8 mouse cellular contexts compared by ENCODE assay signal in genomic region chr6:51172331-51172791, GRCm38 (mm10).
DNase-seq lines count a peak whose midpoint lies in the region; ATAC-seq and TF ChIP-seq lines count a peak whose summit lies in the region.

No protein-coding gene starts in this region.

- H3K9me3 ChIP-seq in hindbrain, embryonic 12.5 days (replicated peaks) = no peaks in the 10 kb centered on the region
- no peaks in the 10 kb centered on the region for H3K9me3 ChIP-seq in liver, embryonic 15.5 days (replicated peaks)
- H3K9me3 ChIP-seq in stomach, embryonic 16.5 days (replicated peaks; ENCODE audit: control insufficient read depth, low read length) = no peaks in the 10 kb centered on the region

- H3K27ac ChIP-seq in hindbrain, embryonic 12.5 days = peak overlapping the region; percentile 86
- peak overlapping the region; percentile 10; the same call in 1 of the 2 replicates for H3K27ac ChIP-seq in liver, embryonic 15.5 days (replicated peaks)
- H3K27ac ChIP-seq in stomach, embryonic 16.5 days (ENCODE audit: low read length) = peak overlapping the region; percentile 89

- no peaks in the 10 kb centered on the region for H3K36me3 ChIP-seq in hindbrain, embryonic 12.5 days
- H3K36me3 ChIP-seq in liver, embryonic 15.5 days (replicated peaks) = no peaks in the 10 kb centered on the region
- H3K36me3 ChIP-seq in stomach, embryonic 16.5 days (ENCODE audit: control insufficient read depth, insufficient read depth, low read length) = no peaks in the 10 kb centered on the region

- H3K4me3 ChIP-seq in hindbrain, embryonic 12.5 days = peak overlapping the region; percentile 23
- H3K4me3 ChIP-seq in liver, embryonic 15.5 days (replicated peaks) = peak overlapping the region; percentile 35
- peak overlapping the region; percentile 38 for H3K4me3 ChIP-seq in stomach, embryonic 16.5 days (replicated peaks; ENCODE audit: low read length)

- peaks cover 35% of the 10 kb centered on the region for H3K27me3 ChIP-seq in hindbrain, embryonic 12.5 days
- peaks cover 92% of the 10 kb centered on the region for H3K27me3 ChIP-seq in liver, embryonic 15.5 days
- peaks cover 22% of the 10 kb centered on the region for H3K27me3 ChIP-seq in stomach, embryonic 16.5 days (ENCODE audit: control insufficient read depth, insufficient read depth, low read length)

- peak overlapping the region; percentile 54 for H3K4me2 ChIP-seq in hindbrain, embryonic 12.5 days (replicated peaks)
- peak overlapping the region; percentile 64 for H3K4me2 ChIP-seq in liver, embryonic 15.5 days
- H3K4me2 ChIP-seq in stomach, embryonic 16.5 days (ENCODE audit: low read depth, low read length) = peak overlapping the region; percentile 72

- no peak for TF ChIP-seq POLR2A in brain, embryonic 14.5 days (IDR thresholded peaks at IDR 0.05; ENCODE audit: borderline replicate concordance, extremely low read depth, insufficient read depth, insufficient read length, poor library complexity, severe bottlenecking)

- no peak for TF ChIP-seq CTCF in brain, embryonic 14.5 days (IDR thresholded peaks at IDR 0.05; ENCODE audit: borderline replicate concordance, extremely low read depth, insufficient read depth, insufficient read length)

- H3K9ac ChIP-seq in hindbrain, embryonic 12.5 days = peak overlapping the region; percentile 55
- no peak overlapping the region for H3K9ac ChIP-seq in liver, embryonic 15.5 days
- H3K9ac ChIP-seq in stomach, embryonic 16.5 days (ENCODE audit: low read length) = peak overlapping the region; percentile 64

- peak; percentile 15 for DNase-seq in adrenal gland, postnatal 10 days
- no peak for DNase-seq in adrenal gland, adult 2 months
- peak; percentile 61 for DNase-seq in brain, embryonic 14.5 days (ENCODE audit: low read depth)
- DNase-seq in layer of hippocampus, adult 9-10 months (ENCODE audit: low spot score) = no peak
- no peak for DNase-seq in natural killer cell, adult 2 months (ENCODE audit: low spot score in 2 of 2)

- 0 out of 2 replicates have a peak, but pooled peaks have one; percentile 47 for ATAC-seq in hindbrain, embryonic 12.5 days (ENCODE audit: low FRiP score)
- ATAC-seq in liver, embryonic 15.5 days (ENCODE audit: insufficient read depth) = 0 out of 2 replicates have a peak, but pooled peaks have one; percentile 26
- ATAC-seq in stomach, embryonic 16.5 days (ENCODE audit: insufficient read depth, low FRiP score) = no peak

- 2% methylated on average over 12 of the region's 12 CpGs for WGBS in hindbrain, embryonic 12.5 days
- WGBS in liver, embryonic 15.5 days (ENCODE audit: insufficient replicate concordance) = 6% methylated on average over 12 of the region's 12 CpGs
- WGBS in stomach, embryonic 16.5 days = 5% methylated on average over 12 of the region's 12 CpGs

- H3K4me1 ChIP-seq in hindbrain, embryonic 12.5 days = peaks cover 38% of the 10 kb centered on the region
- peaks cover 56% of the 10 kb centered on the region for H3K4me1 ChIP-seq in liver, embryonic 15.5 days (replicated peaks)
- H3K4me1 ChIP-seq in stomach, embryonic 16.5 days (ENCODE audit: control insufficient read depth, insufficient read depth, low read length) = peaks cover 18% of the 10 kb centered on the region

Comparison
In these comparisons a context has a peak if more than half of its experiments do, and no peak if none do; other contexts are left out.
1. DNase-seq: peak in adrenal gland, postnatal 10 days (single experiment) and brain, embryonic 14.5 days (single experiment); none in adrenal gland, adult 2 months (single experiment), layer of hippocampus, adult 9-10 months (single experiment) and natural killer cell, adult 2 months (0 of 2).
2. H3K27ac ChIP-seq: peak in every context shown above with its lines; median percentile 89 in stomach, embryonic 16.5 days; 86 in hindbrain, embryonic 12.5 days; 10 in liver, embryonic 15.5 days.
3. Peak in every context shown above with its lines, with median percentiles within 50 percentile points of each other: H3K4me2 ChIP-seq and H3K4me3 ChIP-seq.